17 mouse cellular contexts compared by ENCODE assay signal in genomic region chr8:94658031-94658430, GRCm38 (mm10). TPM values are rescaled to one million over a fixed set of nuclear protein-coding genes. Genes with fewer than 3 reads are reported as not detected.
DNase-seq lines count a peak whose midpoint lies in the region; ATAC-seq and TF ChIP-seq lines count a peak whose summit lies in the region.
"Had no signal": no experiment of that assay in that cellular context is flagged by ENCODE, and none has a peak within 500 bp of the region (broad histone marks: within the 10 kb centered on the region; RNA-seq: fewer than 3 reads in every experiment).

No protein-coding gene starts in this region.

- peak; percentile 24; the same call in 1 of the 2 replicates for TF ChIP-seq CTCF in forebrain, postnatal 0 days (IDR thresholded peaks at IDR 0.05; ENCODE audit: low read depth)
- TF ChIP-seq CTCF in layer of hippocampus, adult 2 months (conservative IDR thresholded peaks at IDR 0.05): peak; percentile 61
- no peak for TF ChIP-seq CTCF in testis, adult 2 months (IDR thresholded peaks at IDR 0.05; ENCODE audit: control insufficient read depth, insufficient read depth, insufficient replicate concordance, low read depth, low read length)
- peak; percentile 57 for TF ChIP-seq CTCF in stomach, postnatal 0 days (IDR thresholded peaks at IDR 0.05; ENCODE audit: low read depth)

- no peak for ATAC-seq in forebrain, postnatal 0 days
- no peak for ATAC-seq in forebrain, embryonic 13.5 days
- no peak for ATAC-seq in stomach, postnatal 0 days (ENCODE audit: low FRiP score, low TSS enrichment)
- ATAC-seq: midbrain, embryonic 16.5 days had no signal

- WGBS in forebrain, postnatal 0 days: 79% methylated on average over 2 of the region's 2 CpGs
- 95% methylated on average over 2 of the region's 2 CpGs for WGBS in forebrain, embryonic 13.5 days
- WGBS in stomach, postnatal 0 days: 83% methylated on average over 2 of the region's 2 CpGs

- no peaks in the 10 kb centered on the region for H3K4me1 ChIP-seq in forebrain, postnatal 0 days (ENCODE audit: insufficient read depth)
- H3K4me1 ChIP-seq in forebrain, embryonic 13.5 days: no peaks in the 10 kb centered on the region
- H3K4me1 ChIP-seq in testis, adult 2 months (ENCODE audit: control insufficient read depth, insufficient read depth, low read length): no peaks in the 10 kb centered on the region
- no peaks in the 10 kb centered on the region for H3K4me1 ChIP-seq in stomach, postnatal 0 days (replicated peaks; ENCODE audit: control insufficient read depth, insufficient read depth)
- H3K4me1 ChIP-seq: forebrain, embryonic 12.5 days; hindbrain, embryonic 15.5 days; neural tube, embryonic 12.5 days had no signal

- no peaks in the 10 kb centered on the region for H3K9me3 ChIP-seq in forebrain, postnatal 0 days (ENCODE audit: low read length)
- H3K9me3 ChIP-seq in forebrain, embryonic 13.5 days (replicated peaks): no peaks in the 10 kb centered on the region
- no peaks in the 10 kb centered on the region for H3K9me3 ChIP-seq in stomach, postnatal 0 days (ENCODE audit: control insufficient read depth, low read length)
- H3K9me3 ChIP-seq: forebrain, embryonic 12.5 days; hindbrain, embryonic 15.5 days; neural tube, embryonic 12.5 days had no signal

- H3K27me3 ChIP-seq in forebrain, postnatal 0 days (ENCODE audit: insufficient read depth, low read length): no peaks in the 10 kb centered on the region
- no peaks in the 10 kb centered on the region for H3K27me3 ChIP-seq in forebrain, embryonic 13.5 days
- H3K27me3 ChIP-seq in testis, adult 2 months (ENCODE audit: control insufficient read depth, insufficient read depth, low read length): no peaks in the 10 kb centered on the region
- no peaks in the 10 kb centered on the region for H3K27me3 ChIP-seq in stomach, postnatal 0 days (ENCODE audit: control insufficient read depth, insufficient read depth, low read length)
- H3K27me3 ChIP-seq: forebrain, embryonic 12.5 days; hindbrain, embryonic 15.5 days; neural tube, embryonic 12.5 days had no signal

- H3K9ac ChIP-seq in forebrain, postnatal 0 days: no peak overlapping the region
- no peak overlapping the region for H3K9ac ChIP-seq in forebrain, embryonic 13.5 days
- H3K9ac ChIP-seq in stomach, postnatal 0 days (ENCODE audit: low read length): no peak overlapping the region
- H3K9ac ChIP-seq: forebrain, embryonic 12.5 days; hindbrain, embryonic 15.5 days; neural tube, embryonic 12.5 days had no signal

- no peak overlapping the region for H3K27ac ChIP-seq in forebrain, postnatal 0 days (ENCODE audit: low read depth, low read length)
- H3K27ac ChIP-seq in forebrain, embryonic 13.5 days: no peak overlapping the region
- H3K27ac ChIP-seq in layer of hippocampus, adult 2 months: no peak overlapping the region
- no peak overlapping the region for H3K27ac ChIP-seq in testis, adult 2 months (ENCODE audit: control insufficient read depth, insufficient read depth, low read depth, low read length)
- H3K27ac ChIP-seq in stomach, postnatal 0 days (replicated peaks): no peak overlapping the region
- H3K27ac ChIP-seq: forebrain, embryonic 12.5 days; hindbrain, embryonic 15.5 days; neural tube, embryonic 12.5 days had no signal

- peaks cover 42% of the 10 kb centered on the region for H3K36me3 ChIP-seq in forebrain, postnatal 0 days (ENCODE audit: insufficient read depth)
- H3K36me3 ChIP-seq in forebrain, embryonic 13.5 days (ENCODE audit: poor library complexity, severe bottlenecking): peaks cover 67% of the 10 kb centered on the region
- peaks cover 1% of the 10 kb centered on the region; the same call in 1 of the 2 replicates for H3K36me3 ChIP-seq in testis, adult 2 months (ENCODE audit: control insufficient read depth, insufficient read depth, low read length)
- peaks cover 10% of the 10 kb centered on the region for H3K36me3 ChIP-seq in stomach, postnatal 0 days (ENCODE audit: control insufficient read depth, insufficient read depth, low read length)

- H3K4me3 ChIP-seq in forebrain, postnatal 0 days (ENCODE audit: low read depth, low read length): no peak overlapping the region
- H3K4me3 ChIP-seq in forebrain, embryonic 13.5 days: no peak overlapping the region
- H3K4me3 ChIP-seq in layer of hippocampus, adult 2 months: no peak overlapping the region
- peak overlapping the region; percentile 8 for H3K4me3 ChIP-seq in testis, adult 2 months (ENCODE audit: control insufficient read depth, low read depth, low read length)
- H3K4me3 ChIP-seq in stomach, postnatal 0 days (ENCODE audit: low read depth, low read length): no peak overlapping the region
- H3K4me3 ChIP-seq: forebrain, embryonic 12.5 days; hindbrain, embryonic 15.5 days; neural tube, embryonic 12.5 days had no signal

- no peak for TF ChIP-seq POLR2A in testis, adult 2 months (IDR thresholded peaks at IDR 0.05; ENCODE audit: control insufficient read depth, low read depth, low read length)

- DNase-seq in forebrain, postnatal 0 days: no peak
- no peak for DNase-seq in layer of hippocampus, adult 2 months (ENCODE audit: low spot score in 2 of 2)
- no peak for DNase-seq in layer of hippocampus, postnatal 36 days
- DNase-seq in testis, postnatal 10 days (ENCODE audit: low spot score): no peak
- DNase-seq in stomach, postnatal 0 days (ENCODE audit: low spot score): no peak
- no peak for DNase-seq in heart, adult 9 months (ENCODE audit: low spot score in 2 of 2)
- DNase-seq: adrenal gland, adult 2 months; cerebellum, adult 11 months; cerebellum, postnatal 14 days; heart, postnatal 10 days; lung, adult 2 months had no signal

- no peak overlapping the region for H3K4me2 ChIP-seq in forebrain, postnatal 0 days (ENCODE audit: low read depth)
- no peak overlapping the region for H3K4me2 ChIP-seq in forebrain, embryonic 13.5 days
- H3K4me2 ChIP-seq in stomach, postnatal 0 days (replicated peaks; ENCODE audit: low read depth): no peak overlapping the region
- H3K4me2 ChIP-seq: forebrain, embryonic 12.5 days; hindbrain, embryonic 15.5 days; neural tube, embryonic 12.5 days had no signal

- no peak for TF ChIP-seq EP300 in stomach, postnatal 0 days (optimal IDR thresholded peaks at IDR 0.05)

RNA-seq across cellular contexts. Expression of gene Arl2bp, which starts 8.4 kb away (rescaled TPM):
- 112 and 136 TPM in 2 replicates for total RNA-seq in forebrain, postnatal 0 days (2014; rRNA removed)
- polyA plus RNA-seq in forebrain, postnatal 0 days (2015; fragmentation: Nextera tagmentation; extraction: Ambion mirVana): 154 and 183 TPM in 2 replicates
- polyA plus RNA-seq in forebrain, embryonic 13.5 days (2015; fragmentation: Nextera tagmentation; extraction: Ambion mirVana): 254 and 265 TPM in 2 replicates
- 100 to 1,000 TPM; 145 to 147 TPM for total RNA-seq in layer of hippocampus, adult 2 months (2021)
- 100 to 1,000 TPM; 150 to 161 TPM for total RNA-seq in layer of hippocampus, postnatal 36 days (2021)
- 407 and 443 TPM in 2 replicates for polyA plus RNA-seq in testis, adult 2 months (2012; rRNA removed)
- polyA plus RNA-seq in stomach, postnatal 0 days (2015; fragmentation: Nextera tagmentation; extraction: Ambion mirVana): 91.2 and 94.2 TPM in 2 replicates

RNA-seq across cellular contexts. Expression of gene Pllp, which starts 38.0 kb away (rescaled TPM):
- 4.6 and 11.6 TPM in 2 replicates for total RNA-seq in forebrain, postnatal 0 days (2014; rRNA removed)
- 6.8 and 8.6 TPM in 2 replicates for polyA plus RNA-seq in forebrain, postnatal 0 days (2015; fragmentation: Nextera tagmentation; extraction: Ambion mirVana)
- 0.55 and 0.63 TPM in 2 replicates for polyA plus RNA-seq in forebrain, embryonic 13.5 days (2015; fragmentation: Nextera tagmentation; extraction: Ambion mirVana)
- total RNA-seq in layer of hippocampus, adult 2 months (2021): 10 to 100 TPM; 37.5 to 39.8 TPM
- total RNA-seq in layer of hippocampus, postnatal 36 days (2021): 10 to 100 TPM; 41.5 to 47.1 TPM
- polyA plus RNA-seq in testis, adult 2 months (2012; rRNA removed): 0.65 and 2.8 TPM in 2 replicates
- polyA plus RNA-seq in stomach, postnatal 0 days (2015; fragmentation: Nextera tagmentation; extraction: Ambion mirVana): 164 and 188 TPM in 2 replicates

RNA-seq across cellular contexts. Expression of gene Fam192a, which starts 56.2 kb away (rescaled TPM):
- 44.5 and 51.4 TPM in 2 replicates for total RNA-seq in forebrain, postnatal 0 days (2014; rRNA removed)
- polyA plus RNA-seq in forebrain, postnatal 0 days (2015; fragmentation: Nextera tagmentation; extraction: Ambion mirVana): 71.5 and 79.9 TPM in 2 replicates
- 108 TPM in 2 replicates for polyA plus RNA-seq in forebrain, embryonic 13.5 days (2015; fragmentation: Nextera tagmentation; extraction: Ambion mirVana)
- 10 to 100 TPM; 38.6 to 45.6 TPM for total RNA-seq in layer of hippocampus, adult 2 months (2021)
- total RNA-seq in layer of hippocampus, postnatal 36 days (2021): 10 to 100 TPM; 37.5 to 43.0 TPM
- polyA plus RNA-seq in testis, adult 2 months (2012; rRNA removed): 25.1 TPM in 2 replicates
- polyA plus RNA-seq in stomach, postnatal 0 days (2015; fragmentation: Nextera tagmentation; extraction: Ambion mirVana): 42.0 and 44.7 TPM in 2 replicates

RNA-seq across cellular contexts. Expression of gene Rspry1, which starts 56.3 kb away (rescaled TPM):
- 53.5 and 55.8 TPM in 2 replicates for total RNA-seq in forebrain, postnatal 0 days (2014; rRNA removed)
- polyA plus RNA-seq in forebrain, postnatal 0 days (2015; fragmentation: Nextera tagmentation; extraction: Ambion mirVana): 26.2 and 32.0 TPM in 2 replicates
- polyA plus RNA-seq in forebrain, embryonic 13.5 days (2015; fragmentation: Nextera tagmentation; extraction: Ambion mirVana): 48.1 and 54.3 TPM in 2 replicates
- 10 to 100 TPM; 25.8 to 26.1 TPM for total RNA-seq in layer of hippocampus, adult 2 months (2021)
- total RNA-seq in layer of hippocampus, postnatal 36 days (2021): 10 to 100 TPM; 26.1 to 27.0 TPM
- polyA plus RNA-seq in testis, adult 2 months (2012; rRNA removed): 20.3 and 24.1 TPM in 2 replicates
- polyA plus RNA-seq in stomach, postnatal 0 days (2015; fragmentation: Nextera tagmentation; extraction: Ambion mirVana): 15.2 and 16.1 TPM in 2 replicates

Comparison
In these comparisons a context has a peak if more than half of its experiments do, and no peak if none do; other contexts are left out.
1. RNA of gene Pllp, which starts 38.0 kb away (polyA plus RNA-seq): 164 to 188 TPM in stomach, postnatal 0 days; 6.8 to 8.6 TPM in forebrain, postnatal 0 days, 0.65 to 2.8 TPM in testis, adult 2 months and 0.55 to 0.63 TPM in forebrain, embryonic 13.5 days; every median in the first group is over 10 times any median in the second.